Mouse (Mus musculus) CD4-positive, CD25-positive, alpha-beta regulatory T cell, adult 2 months (primary cell): Measurements from ENCODE around the gene Sec61a1.

ENCODE experiments used
- DNase-seq: peaks from one replicate; pipeline ENCODE4 v3.0.0-alpha.2; 2012; ENCODE audit warnings: low read depth, low spot score

The Sec61a1 gene

DNA sequence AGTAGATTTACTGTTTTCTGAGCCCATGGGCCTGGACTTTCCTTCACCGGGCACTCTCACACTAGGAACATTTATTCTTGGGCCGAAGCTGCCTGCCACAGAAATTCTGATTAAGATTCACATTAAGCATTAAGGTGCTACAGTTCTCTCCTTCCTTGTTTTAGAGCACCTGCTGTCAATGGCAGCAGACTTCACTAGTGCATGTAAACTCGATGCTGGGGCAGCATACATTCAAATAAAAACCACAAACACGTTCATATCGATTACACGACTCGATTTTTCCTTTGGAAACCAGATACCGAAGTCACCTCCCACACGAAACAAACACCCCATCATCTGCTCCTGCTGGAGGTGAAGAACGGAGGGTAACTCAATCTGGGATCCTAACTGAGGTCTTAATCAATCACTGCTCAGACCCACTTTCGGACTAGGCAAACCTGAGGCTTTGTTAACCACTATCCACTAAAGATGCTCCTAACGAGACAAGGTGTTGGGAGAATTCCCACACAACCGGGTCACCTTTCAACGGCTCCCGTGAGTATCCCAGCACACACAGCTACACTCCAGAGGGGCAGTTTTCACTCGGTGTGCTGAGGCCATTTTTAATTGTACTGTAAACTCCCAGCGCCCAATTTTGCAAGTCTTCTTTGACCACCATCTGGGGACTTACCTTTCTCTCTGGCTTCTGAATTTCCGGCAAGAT is 853 bp downstream of the Sec61a1 start:
- peak; percentile 26 for DNase-seq

DNA sequence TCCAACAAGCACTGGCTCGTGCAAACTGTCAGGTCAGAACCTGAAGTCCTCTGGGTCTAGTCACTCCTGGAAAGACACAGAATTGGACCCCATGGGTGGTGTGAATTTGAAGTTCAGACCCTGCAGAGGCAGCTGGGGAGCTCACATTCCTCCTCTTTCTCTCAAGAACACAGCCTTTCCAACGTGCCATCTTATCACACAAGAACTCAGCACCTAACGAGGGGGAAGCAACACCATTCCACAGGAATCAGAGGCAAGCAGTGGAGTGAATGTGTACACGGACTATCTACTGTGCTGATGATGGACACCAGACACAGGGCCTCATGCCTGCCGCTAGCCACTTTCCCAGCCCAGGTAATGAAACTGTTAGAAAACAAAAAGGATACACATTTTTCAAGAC is 2.0 kb downstream of the Sec61a1 start:
- no peak for DNase-seq

DNA sequence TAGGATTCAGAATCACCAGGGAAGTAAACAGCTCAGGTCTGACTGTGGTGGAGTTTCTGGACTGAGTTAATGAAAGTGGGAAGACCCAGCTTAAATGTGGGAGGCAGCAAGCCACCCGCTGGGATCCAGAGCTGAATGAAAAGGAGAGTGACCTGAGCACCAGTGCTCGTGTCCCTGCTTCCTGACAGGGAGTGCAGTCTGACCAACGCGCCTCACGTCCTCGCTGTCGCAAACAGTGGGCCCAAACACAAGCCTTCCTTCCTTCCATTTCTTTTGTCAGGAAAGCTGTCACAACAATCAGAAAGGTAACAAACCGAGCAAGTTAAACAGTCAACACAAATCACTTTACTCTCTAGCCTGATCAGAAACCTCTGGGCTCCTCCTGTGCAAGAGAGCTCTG is 2.7 kb downstream of the Sec61a1 start:
- DNase-seq: no peak

DNA sequence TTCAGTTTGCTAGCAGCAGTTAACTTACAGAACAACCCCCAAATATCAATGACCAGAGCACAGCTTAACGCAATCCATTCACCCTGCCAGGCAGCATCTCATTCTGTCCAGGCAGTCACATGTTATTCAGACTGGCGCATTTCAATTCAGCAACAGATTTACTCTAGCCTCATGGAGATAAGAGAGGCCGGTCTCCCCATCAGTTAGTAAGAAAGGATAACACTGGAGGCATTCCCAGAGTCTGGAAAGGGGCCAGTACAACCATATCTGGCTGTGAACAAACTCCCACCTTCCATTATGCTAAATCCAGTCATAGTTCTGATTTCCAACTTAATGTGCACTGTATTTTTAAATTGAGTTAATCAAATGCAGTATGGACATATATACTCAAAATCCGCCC is 4.2 kb downstream of the Sec61a1 start:
- no peak for DNase-seq

DNA sequence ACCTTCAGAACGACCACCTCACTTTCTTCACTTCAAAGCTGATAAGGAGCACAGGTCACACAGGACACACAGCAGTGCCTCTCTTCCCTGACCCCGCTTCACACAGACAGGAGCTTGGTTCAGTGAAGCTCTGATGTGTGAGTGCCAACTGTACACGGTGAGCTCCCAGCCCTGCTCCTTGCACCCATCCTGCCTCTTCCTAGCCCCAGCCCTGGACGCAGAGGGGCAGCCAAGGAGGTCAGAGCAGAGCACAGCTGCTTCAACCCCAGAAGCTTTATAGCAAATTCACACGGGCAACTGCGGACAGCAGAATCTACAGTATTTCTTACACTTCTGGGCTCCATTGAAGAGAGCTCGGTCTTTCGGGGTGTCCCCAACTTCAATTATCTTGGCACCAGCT is 4.7 kb downstream of the Sec61a1 start:
- no peak for DNase-seq

DNA sequence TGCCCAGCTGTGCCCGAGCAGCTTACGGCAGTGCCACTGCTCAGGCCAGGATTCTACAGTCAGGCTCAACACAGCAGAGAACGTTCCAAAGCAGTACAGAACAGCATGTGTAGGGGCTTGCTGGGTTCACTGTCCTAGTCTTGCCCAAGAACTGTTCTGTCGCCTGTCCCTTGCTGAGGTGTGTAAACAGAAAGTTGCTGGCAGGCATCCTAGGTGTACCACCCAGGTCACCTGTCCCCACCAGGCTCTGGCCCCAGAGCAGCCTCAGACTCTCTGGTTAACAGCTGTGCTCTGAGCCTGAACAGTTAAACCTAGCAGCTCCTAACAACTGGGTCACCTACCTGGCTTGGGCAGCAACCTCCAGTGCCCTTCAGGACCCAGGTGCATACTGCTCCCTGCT is 15.7 kb downstream of the Sec61a1 start:
- no peak for DNase-seq

DNA sequence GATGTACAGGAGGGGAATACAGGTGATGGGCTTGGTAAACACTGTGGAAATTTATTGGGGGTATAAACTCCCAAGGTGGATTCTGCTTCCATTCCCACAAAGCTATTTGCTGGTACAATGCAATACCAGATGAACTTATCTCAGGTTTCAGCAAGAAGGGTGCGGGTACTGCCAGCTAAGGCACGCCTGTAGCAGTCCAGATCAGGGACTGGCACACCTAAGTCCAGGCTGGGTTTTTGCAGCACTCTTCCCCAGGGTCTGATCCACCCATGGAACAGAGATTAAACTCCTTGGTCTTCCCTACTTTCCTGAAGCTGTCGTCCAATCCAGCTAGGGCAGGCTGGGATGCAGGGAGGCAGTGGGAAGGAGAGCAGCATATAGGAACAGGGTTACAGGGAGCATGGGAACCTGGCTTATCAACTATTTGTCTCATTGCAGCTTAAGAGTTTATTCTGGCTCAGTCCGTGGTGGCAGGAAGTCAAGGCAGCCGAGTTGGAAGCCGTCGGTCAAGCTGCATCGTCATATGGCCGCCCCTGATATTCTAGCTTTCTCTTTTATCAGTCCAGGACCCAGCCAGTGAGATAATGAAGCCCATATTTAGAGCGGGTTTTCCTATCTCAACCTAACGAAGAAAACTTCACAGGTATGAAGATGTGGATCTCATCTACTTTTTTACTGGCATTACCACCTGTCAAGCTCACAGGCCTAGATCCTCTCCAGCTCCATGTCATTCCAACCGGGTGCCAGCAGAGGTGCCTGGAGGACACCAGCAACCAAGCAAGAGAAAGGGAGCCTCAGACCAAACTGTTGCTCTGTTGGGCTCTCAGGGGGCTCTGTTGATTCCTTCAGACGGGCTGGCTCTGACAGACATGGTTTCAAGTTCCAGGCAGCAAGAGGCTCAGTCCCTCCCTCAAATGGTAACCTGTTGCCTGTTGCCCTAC is 16.4 kb downstream of the Sec61a1 start:
- no peak for DNase-seq

DNA sequence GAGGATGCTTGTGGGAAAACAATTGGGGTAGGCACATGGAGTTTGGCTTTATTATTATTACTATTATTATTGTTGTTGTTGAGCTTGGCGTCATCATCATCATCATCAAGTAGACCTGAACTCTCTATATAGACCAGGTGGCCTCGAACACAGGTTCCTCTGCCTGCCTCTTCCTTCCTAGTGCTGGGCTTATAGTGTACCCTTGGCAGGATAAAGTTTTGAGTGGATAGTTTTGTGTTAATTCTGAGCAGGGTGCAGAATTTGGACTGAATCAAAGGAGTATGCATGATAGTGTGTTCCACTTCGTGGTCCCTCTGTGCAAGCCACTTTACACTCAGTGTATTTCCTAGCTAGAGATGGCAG is 18.3 kb downstream of the Sec61a1 start:
- no peak for DNase-seq

DNA sequence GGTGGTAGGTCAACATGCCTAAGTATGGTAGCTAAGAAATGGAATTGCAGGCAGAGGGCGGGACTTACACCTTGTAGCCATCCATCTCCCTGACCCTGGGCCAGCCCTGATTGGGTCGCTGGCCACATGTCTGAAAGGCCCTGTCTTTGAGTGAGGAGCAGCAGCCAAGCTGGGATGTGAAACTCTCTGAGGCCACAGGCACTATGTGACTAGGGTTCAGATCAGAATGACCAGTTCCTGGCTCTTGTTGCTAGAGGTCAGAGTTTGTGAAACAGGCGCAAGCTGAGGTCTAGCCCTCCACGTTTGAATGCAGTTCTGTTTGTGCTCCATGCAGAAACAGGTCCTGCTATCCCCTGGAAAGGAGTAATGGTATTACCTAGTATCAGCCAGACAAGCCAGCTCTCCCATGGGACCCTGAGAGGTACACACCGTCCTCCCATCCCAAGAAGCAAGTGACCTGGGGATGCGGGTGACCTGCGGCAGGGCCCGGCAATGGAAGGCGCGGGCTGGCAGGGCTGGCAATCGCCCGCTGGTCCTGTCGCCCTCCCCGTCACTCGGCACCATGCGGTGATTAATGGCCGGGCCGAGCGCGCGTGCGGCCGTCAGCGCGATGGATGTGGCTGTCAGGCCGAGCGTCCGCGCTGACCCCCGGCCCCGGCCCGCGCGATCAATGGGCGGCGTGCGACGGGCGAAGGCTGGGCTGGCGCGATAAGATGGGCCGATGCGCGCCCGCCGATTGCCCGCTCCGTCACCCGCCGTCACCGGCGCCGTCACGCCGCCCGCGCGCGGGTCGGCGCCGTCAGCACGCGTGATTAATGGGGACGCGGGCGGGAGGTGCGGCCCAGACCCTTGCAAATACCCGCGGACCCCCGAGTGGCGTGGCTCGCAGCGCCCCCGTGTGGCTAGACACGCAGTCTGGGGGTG is 19.0 kb downstream of the Sec61a1 start:
- peak; percentile 54 for DNase-seq

DNA sequence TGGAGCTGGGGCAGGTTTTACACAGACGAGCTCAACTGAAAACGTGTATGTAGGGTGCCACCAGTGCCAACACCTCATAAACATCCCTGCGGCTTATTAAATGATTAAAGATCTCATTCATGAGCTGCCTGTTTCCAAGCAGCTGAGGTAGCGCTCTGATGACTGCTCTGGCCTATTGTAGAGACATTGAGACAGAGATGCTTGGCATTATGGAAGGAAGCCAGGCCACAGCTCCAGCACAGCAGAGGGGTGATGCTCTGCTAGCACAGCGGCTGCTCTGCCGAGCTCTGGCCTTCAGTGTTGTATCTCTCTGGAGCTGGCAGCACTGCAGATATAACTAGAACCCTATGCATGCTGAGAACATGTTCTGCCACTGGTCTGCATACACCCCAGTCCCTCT is 25.0 kb downstream of the Sec61a1 start:
- DNase-seq: no peak

DNA sequence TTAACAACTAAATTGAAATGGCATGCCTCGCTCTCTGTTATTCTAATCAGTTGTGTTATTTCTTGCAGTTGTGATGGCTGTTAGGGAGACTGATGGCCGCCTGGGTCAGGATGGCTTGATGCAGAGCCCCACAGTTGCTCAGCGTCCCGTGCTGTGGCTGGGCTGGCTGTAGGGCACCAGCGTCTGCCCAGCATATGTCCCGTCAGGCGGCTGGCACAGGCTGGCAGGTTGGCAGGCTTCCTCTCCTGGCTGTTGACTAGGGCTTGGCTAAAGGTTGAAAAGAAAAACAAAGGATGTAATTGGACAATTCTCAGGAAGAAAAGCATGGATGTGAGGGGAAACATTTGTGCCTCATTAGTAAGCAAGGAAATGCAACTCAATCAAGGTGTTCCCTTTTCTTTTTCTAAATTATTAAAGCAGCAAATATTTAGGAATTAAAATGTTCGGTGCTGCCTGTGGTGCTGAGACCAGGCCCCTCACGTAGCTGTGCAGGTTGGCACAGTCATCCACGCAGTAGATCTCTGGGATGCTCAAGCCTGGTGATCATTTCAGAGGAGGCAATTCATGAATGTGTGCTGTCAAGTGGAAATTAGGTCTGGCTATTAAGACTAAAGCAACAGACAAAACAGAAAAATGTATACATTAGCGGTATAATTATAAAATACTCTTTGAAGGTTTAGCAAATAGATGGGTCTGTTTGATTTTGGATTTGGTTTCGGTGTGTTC is 27.9 kb downstream of the Sec61a1 start:
- DNase-seq: no peak

DNA sequence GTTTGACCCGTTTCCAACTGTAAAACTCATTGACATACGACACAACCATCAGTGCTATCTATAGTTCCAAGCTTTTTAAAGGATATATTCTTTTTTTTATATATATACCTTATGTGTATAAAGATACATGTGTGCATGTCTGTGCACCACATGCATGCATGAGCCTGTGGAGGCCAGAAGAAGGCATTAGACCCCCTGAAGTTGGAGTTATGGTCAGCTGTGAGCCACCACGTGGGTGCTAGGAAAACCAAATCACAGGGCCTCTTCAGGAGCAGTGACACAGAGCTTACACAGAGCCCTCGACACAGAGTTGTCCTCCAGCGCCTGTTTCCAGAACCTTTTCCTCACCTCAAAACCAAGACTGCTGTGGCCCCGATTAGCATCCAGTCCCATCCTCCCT is 28.9 kb downstream of the Sec61a1 start:
- no peak for DNase-seq

DNA sequence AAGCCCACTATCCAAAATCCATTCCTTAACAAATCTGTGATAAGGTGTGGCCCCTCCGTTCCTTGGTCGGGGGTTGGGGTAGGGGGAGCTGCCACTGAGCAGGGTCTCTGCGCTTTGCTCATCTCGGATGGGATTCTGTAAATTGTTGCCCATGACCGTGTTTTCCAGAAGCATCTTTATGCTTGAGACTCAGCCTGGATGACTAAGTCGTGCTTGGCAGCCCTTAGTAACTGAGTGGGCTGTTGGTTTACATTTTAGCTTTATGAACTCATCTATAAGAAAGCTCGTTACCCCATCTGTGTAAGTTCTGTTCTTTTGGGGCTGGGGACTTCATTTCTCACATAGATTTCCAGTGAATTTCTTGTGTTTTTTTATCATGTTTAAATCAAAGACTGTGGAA is 29.7 kb downstream of the Sec61a1 start:
- no peak for DNase-seq

DNA sequence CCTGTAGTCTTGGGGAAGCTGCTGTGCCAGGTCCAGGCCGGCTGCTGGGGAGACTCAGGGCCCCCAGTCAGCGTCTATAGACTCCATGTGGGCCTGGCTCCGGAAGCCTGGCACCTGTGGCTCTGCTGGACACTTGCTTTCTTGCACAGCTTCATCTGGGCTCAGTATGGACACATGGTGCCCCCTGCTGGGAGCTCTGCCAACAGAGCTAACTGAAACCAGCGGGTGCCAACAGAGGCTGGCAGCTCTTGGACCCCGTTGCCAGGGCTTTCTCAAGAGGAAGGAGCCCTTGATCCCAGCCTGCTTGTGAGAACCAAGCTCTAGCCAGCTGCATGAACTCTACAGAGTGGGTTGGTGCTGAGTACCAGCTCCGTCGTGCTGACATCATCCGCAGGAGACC is 31.8 kb downstream of the Sec61a1 start:
- peak; percentile 57 for DNase-seq

DNA sequence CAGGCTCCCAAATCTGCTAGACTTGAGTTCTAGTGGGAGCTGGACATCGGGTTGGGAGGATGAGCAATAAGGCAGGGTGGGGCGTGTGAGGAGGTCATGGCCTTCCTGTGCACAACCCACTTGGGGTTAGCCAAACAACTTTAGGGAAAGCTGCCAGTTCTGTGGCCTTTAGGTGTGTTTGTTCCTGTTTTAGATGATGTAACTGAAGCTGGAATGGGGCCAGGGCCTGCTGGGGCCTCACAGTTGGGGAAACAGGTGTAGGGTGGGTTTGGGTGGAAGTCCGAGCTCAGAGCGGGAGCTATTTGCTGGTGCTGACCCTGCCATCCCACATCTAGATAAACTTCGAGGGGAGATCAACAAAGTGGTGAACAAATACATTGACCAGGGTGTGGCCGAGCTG is 33.3 kb downstream of the Sec61a1 start:
- DNase-seq: no peak

DNA sequence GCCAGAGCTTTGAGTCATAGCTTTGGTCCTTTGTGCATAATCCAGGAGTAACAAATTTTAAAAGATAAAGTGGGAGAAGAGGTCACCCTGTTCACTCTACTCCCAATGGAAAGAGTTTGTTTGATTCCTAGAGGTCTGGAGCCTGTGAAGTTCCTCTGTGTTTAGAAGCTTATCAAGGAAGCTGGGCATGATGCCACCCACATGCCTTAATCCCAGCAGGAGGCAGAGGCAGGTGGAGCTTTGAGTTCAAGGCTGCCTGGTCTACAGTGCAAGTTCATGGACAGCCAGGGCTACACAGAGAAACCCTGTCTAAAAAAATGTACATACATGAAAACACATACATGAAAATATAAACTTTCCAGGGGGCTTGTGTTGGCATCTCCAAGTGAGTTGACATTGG is 34.8 kb downstream of the Sec61a1 start:
- no peak for DNase-seq

DNA sequence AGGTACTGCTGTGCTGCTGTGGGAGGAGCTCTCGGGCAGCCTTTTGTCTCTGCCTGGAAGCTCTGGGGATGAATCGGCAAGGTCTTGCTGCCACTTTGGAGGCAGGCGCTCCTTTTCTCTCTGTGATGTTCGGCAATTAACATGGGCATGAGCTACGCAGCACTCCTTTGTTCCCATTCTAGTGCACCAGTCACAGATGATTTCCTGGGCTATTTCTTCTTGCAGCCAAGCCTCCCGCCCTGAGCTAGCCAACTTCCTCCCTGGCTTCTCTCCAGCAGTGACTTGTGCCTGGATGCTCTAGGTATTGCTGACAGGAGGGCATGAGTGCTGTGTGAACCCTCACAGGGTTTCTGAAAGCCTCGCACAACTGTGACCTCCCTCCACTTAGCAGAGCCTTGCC is 35.6 kb downstream of the Sec61a1 start:
- DNase-seq: no peak

DNA sequence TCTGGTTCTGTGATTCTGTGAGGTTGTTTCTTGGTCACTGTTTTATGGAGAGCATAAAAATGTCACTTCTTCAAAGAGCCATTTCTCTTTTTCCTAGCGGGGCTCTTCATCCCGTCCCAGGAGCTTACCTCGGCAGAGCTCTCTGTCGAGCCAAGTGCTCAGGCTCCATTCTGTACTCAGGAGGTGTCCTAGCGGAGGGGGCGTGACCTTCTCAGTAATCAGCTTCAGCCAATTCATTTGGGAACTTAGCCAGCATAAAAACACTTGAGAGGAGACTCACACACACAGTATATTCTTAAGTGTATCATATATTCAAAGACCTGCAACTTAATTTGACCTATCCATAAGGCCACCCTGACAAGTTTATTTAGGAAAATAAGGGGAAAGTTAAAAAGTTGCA is 38.3 kb downstream of the Sec61a1 start:
- DNase-seq: no peak

DNA sequence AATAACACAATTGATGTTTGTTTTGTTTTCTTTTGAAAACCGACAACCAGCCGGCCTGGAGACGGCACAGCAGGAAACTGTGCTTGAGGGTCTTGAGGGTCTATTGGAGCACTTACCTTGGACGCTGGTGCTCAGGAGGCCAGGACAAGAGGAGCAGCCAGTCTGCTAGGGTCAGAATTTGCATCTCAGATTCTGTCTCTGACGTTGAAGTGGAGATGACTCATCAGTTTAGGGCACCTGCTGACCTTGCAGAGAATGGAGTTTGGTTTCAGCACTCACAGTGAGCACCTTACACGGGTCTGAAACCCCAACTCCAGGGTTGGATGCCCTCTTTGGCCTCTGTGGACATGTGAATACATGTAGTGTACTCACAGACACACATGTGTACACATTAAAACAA is 48.8 kb downstream of the Sec61a1 start:
- DNase-seq: no peak

DNA sequence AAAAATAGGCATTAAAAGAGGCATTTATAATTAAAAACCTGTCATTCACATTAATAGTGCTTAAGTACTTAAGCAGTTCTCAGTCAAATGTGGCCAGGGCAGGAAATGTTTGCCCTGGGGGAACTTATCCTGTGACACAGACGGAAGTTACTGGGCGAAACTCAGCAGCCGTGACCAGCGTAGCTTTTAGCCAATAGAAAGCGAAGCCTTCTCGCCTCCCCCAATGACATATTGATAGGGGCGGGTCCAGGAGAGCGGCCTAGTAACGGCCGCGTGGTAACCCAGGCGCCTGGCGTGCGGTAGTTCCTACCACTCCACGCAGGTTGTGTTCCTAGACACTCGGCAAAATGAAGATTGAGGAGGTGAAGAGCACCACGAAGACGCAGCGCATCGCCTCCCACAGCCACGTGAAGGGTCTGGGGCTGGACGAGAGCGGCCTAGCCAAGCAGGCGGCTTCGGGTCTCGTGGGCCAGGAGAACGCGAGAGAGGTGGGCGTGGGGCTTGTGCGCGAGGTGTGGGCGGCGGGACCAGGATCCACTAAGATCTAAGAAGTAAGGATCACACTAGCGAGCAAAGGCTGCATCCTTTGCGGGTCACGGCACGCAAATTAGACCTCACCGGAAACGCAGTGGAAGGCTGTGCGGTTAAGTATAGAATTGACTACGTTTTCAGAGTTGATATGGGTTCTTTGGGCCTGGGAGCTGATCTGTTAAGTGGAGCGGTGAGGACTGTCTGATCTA is 53.4 kb downstream of the Sec61a1 start, which contains the start of gene Ruvbl1:
Ruvbl1 (plus strand) TSS at position 229 of the 740 bp plus-strand sequence.
- DNase-seq: peak; percentile 95

DNA sequence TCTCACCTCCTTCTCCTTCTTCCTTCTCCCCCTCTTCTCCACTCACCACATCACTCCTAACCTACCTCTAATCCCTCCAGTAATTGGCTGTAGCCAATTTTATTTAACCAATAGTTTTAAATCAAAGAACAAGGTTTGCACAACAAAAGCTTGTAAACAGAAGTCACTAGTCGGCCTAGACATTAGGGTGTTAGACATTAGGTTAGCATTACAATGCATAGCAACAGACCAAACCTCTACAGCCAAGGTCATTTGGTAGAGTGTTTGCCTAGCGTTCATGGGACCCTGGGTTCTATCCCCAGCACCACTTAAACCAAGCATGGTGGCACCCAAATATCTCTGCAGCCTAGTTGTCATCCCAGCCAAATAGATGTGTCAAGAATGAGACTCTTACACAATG is 64.2 kb downstream of the Sec61a1 start:
- no peak for DNase-seq
